Mouse (Mus musculus) heart, embryonic 15.5 days (tissue): Measurements from ENCODE around the gene Ralgps2. TPM values are rescaled to one million over a fixed set of nuclear protein-coding genes. Genes with fewer than 3 reads are reported as not detected.

Experiments
- ATAC-seq: fragments of 200-750 bp; cut with Nextera tagmentation; replicated peaks from 2 replicates; pipeline ENCODE4 v1.8.0; 2017; ENCODE audit warnings: low read depth, moderate TSS enrichment; ENCODE audit not compliant: insufficient number of reproducible peaks, insufficient read depth, low FRiP score
- H3K27ac ChIP-seq: fragments of 300-500 bp; sonication (generic); 2 replicates; pipeline ENCODE4 v1.5.1; 2015; ENCODE audit warnings: mild to moderate bottlenecking, inconsistent platforms
- H3K27me3 ChIP-seq: fragments of 300-500 bp; sonication (generic); 2 replicates; pipeline ENCODE4 v1.6.1; 2015; ENCODE audit warnings: inconsistent platforms
- H3K36me3 ChIP-seq: fragments of 300-500 bp; sonication (generic); 2 replicates; pipeline ENCODE4 v1.6.1; 2015; ENCODE audit warnings: mild to moderate bottlenecking, inconsistent platforms
- H3K4me1 ChIP-seq: fragments of 300-500 bp; sonication (generic); replicated peaks from 2 replicates; pipeline ENCODE4 v1.6.1; 2015; ENCODE audit warnings: inconsistent platforms
- H3K4me2 ChIP-seq: fragments of 300-500 bp; sonication (generic); 2 replicates; pipeline ENCODE4 v1.6.1; 2015; ENCODE audit warnings: inconsistent platforms, mild to moderate bottlenecking, moderate library complexity
- H3K4me3 ChIP-seq: fragments of 300-500 bp; sonication (generic); 2 replicates; pipeline ENCODE4 v1.5.1; 2015; ENCODE audit warnings: mild to moderate bottlenecking, inconsistent platforms
- H3K9ac ChIP-seq: fragments of 300-500 bp; sonication (generic); 2 replicates; pipeline ENCODE4 v1.6.1; 2015; ENCODE audit warnings: mild to moderate bottlenecking, inconsistent platforms
- H3K9me3 ChIP-seq: fragments of 300-500 bp; sonication (generic); replicated peaks from 2 replicates; pipeline ENCODE4 v1.6.1; 2016; ENCODE audit warnings: inconsistent platforms
- WGBS: fragments of 180-500 bp; shearing (Covaris S2); methylation state at CpG from one replicate; pipeline ENCODE4 v1.1.7; 2015; ENCODE audit warnings: mixed read lengths; 5-methylcytosine and 5-hydroxymethylcytosine counted together
- polyA plus RNA-seq: library from polyadenylated mRNA; unstranded; fragments of >200 nt; fragmentation: Nextera tagmentation; extraction: Ambion mirVana; gene quantifications from 2 replicates; pipeline ENCODE4 v1.2.1, GENCODE M21; 2015

The Ralgps2 gene
- polyA plus RNA-seq, 1 experiment from 2014 or later: 54.1 TPM

- Histone ChIP-seq H3K4me2 (no peak overlapping the region), H3K27me3 (no peaks in the 10 kb centered on the region), H3K4me3 (no peak overlapping the region), H3K9me3 (no peaks in the 10 kb centered on the region), H3K9ac (no peak overlapping the region), H3K4me1 (no peaks in the 10 kb centered on the region), H3K27ac (no peak overlapping the region), H3K36me3 (no peaks in the 10 kb centered on the region; the same call in 1 of the 2 replicates)
- no peak for ATAC-seq
- 63% methylated on average over 6 of the region's 6 CpGs for WGBS
Observed at GRCm38 (mm10) chr1:156801276-156801675, 138.2 kb downstream of the Ralgps2 start.

DNA sequence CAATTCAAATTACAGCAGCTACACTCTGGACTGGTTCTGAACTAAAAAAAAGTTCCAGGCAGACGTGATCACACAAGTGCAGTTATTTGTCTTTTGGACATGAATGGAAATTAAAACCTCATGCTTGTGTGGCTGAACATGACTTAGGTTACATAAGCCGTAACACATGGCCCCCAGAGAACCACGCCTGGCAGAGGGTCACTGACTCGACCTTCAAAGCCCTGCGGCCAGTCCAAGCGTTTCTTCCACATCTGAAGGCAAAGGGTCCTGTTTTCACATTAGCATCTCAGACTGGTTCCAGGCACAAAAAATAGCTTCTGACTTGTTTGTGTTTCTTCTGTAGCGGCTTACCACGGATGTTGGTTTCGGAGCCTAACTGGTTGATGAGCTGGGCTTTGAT lies 143.2 kb downstream of the Ralgps2 start:
- H3K4me2 ChIP-seq: no peak overlapping the region
- H3K4me3 ChIP-seq: no peak overlapping the region
- H3K27me3 ChIP-seq: no peaks in the 10 kb centered on the region
- no peak overlapping the region for H3K27ac ChIP-seq
- no peak for ATAC-seq
- no peaks in the 10 kb centered on the region for H3K9me3 ChIP-seq
- H3K9ac ChIP-seq: no peak overlapping the region
- 62% methylated on average over 9 of the region's 9 CpGs for WGBS
- no peaks in the 10 kb centered on the region for H3K4me1 ChIP-seq
- H3K36me3 ChIP-seq: no peaks in the 10 kb centered on the region

DNA sequence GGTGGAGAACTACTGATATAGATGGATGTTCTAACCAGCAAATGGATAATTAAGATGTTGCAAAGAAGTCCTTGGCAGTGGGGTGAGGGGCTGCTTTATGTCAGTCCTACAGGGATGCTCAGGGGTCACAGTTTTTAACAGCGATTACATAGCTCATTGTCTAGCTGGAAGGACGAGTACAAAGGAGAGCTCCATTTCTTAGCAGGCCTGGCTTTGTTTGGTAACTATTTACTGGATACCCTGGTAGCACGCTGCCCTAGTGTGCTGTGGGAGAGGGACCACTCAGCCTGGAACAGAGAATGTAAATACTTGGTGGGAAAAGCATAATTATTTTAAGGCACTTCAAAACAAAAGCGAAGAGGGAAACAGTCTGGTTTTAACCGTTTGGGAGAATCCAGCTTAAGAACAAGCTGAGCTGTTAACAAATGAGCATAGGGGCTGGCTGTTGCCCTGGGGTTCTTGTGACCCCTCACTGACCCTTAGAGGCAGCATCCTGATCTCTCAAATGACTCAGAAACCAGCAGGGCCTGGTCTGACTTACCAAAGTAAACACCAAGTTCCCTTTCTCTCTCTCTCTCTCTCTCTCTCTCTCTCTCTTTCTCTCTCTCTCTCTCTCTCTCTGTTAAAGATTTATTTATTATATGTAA lies 149.5 kb downstream of the Ralgps2 start:
- H3K9ac ChIP-seq: no peak overlapping the region
- WGBS: 48% methylated on average over 5 of the region's 5 CpGs

DNA sequence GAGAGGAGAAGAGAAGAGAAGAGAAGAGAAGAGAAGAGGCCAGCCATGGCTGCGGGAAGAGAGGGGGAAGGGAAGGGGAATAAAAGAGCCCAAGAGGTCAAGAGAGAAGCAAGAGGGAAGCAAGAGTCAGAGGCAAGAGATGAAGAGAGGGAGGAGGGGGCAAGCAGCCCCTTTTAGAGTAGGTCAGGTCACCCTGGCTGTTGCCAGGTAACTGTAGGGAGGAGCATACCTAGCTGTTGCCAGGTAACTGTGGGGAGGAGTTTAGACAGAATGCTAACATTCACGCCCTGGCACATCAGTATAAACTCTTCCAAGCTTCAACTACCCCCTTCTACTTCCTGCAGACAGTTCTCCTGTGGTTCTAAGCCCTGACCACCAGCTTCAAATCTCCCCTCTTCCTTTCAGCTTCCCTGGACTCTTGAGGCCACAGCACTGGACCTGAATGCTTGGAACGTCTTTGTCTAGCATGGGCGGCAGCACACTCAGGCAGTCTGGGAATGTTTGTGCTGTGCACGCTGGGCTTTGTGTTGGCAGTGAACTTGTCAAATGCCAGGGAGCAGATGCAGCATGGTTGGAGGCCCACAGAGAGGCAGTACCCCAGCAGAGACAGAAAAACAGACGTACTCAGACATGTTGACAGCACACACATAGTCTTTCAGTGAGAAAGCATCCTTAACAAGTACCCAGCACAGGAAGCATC lies 152.1 kb downstream of the Ralgps2 start:
- no peak overlapping the region for H3K27ac ChIP-seq
- 40% methylated on average over 6 of the region's 6 CpGs for WGBS
- H3K4me3 ChIP-seq: no peak overlapping the region
- H3K9me3 ChIP-seq: no peaks in the 10 kb centered on the region
- no peaks in the 10 kb centered on the region for H3K27me3 ChIP-seq
- peaks cover 11% of the 10 kb centered on the region for H3K4me1 ChIP-seq
- no peak overlapping the region for H3K9ac ChIP-seq
- no peaks in the 10 kb centered on the region for H3K36me3 ChIP-seq
- ATAC-seq: no peak
- H3K4me2 ChIP-seq: no peak overlapping the region

More for the DNA sequence above, 149.5 kb downstream of the Ralgps2 start:
- Histone ChIP-seq H3K4me3 (no peak overlapping the region), H3K4me2 (no peak overlapping the region), H3K4me1 (0 out of 2 replicates have a peak, but pooled peaks cover 4% of the 10 kb centered on the region), H3K27ac (no peak overlapping the region), H3K36me3 (no peaks in the 10 kb centered on the region), H3K27me3 (no peaks in the 10 kb centered on the region), H3K9me3 (no peaks in the 10 kb centered on the region)
- no peak for ATAC-seq

GRCm38 (mm10) chr1:156786074-156786473 lies 153.4 kb downstream of the Ralgps2 start:
- ATAC-seq: no peak

DNA sequence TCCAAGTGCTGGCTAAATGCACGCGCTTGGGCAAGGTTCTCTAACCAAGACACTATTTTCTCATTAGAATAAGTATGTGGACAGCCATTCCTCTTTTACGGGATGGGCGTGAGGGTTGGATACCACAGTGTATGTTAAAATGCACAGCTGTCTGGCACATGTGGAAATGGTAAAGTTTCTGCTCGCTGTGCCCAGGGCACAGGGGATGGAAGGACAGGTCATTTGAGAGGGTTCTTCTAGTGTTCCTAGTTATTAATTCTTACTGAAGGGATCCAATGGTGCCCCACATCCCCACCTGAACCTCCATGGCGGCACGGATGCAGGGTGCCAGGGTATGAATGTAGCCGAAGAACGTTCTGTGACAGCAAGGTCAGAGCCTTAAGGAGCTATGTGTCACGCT lies 154.5 kb downstream of the Ralgps2 start:
- Histone ChIP-seq H3K9ac (no peak overlapping the region), H3K4me3 (no peak overlapping the region), H3K27me3 (no peaks in the 10 kb centered on the region), H3K4me1 (peaks cover 33% of the 10 kb centered on the region), H3K4me2 (no peak overlapping the region), H3K9me3 (no peaks in the 10 kb centered on the region), H3K36me3 (no peaks in the 10 kb centered on the region), H3K27ac (no peak overlapping the region)
- no peak for ATAC-seq
- 88% methylated on average over 10 of the region's 10 CpGs for WGBS

More at GRCm38 (mm10) chr1:156786074-156786473, 153.4 kb downstream of the Ralgps2 start:
- Histone ChIP-seq H3K27me3 (no peaks in the 10 kb centered on the region), H3K9me3 (no peaks in the 10 kb centered on the region), H3K4me2 (no peak overlapping the region), H3K4me1 (peaks cover 24% of the 10 kb centered on the region), H3K9ac (no peak overlapping the region), H3K36me3 (no peaks in the 10 kb centered on the region), H3K4me3 (no peak overlapping the region), H3K27ac (no peak overlapping the region)
- 83% methylated on average over 2 of the region's 2 CpGs for WGBS

DNA sequence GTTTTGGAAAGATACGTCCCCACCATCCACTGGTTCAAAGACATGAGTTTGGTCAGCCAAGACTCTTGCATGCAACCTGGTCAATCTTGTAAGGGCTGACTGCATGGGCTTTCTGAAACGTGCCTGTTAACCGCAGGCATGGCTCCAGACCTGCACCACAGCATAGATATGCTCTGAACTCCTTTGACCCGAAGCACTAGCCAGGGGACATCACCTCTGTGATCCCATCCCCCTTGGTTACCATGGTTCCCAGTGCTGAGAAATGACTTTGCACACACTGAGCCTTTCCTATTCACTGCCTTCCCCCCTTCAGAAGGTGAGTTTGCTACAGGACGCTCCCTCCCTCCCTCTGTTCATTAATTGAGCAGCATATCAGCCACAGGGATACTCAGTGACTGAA lies 155.3 kb downstream of the Ralgps2 start:
- Histone ChIP-seq H3K27ac (no peak overlapping the region), H3K36me3 (no peaks in the 10 kb centered on the region), H3K4me3 (no peak overlapping the region), H3K4me2 (no peak overlapping the region), H3K4me1 (peaks cover 42% of the 10 kb centered on the region), H3K9me3 (no peaks in the 10 kb centered on the region), H3K27me3 (no peaks in the 10 kb centered on the region), H3K9ac (no peak overlapping the region)
- ATAC-seq: no peak
- 64% methylated on average over 5 of the region's 5 CpGs for WGBS

DNA sequence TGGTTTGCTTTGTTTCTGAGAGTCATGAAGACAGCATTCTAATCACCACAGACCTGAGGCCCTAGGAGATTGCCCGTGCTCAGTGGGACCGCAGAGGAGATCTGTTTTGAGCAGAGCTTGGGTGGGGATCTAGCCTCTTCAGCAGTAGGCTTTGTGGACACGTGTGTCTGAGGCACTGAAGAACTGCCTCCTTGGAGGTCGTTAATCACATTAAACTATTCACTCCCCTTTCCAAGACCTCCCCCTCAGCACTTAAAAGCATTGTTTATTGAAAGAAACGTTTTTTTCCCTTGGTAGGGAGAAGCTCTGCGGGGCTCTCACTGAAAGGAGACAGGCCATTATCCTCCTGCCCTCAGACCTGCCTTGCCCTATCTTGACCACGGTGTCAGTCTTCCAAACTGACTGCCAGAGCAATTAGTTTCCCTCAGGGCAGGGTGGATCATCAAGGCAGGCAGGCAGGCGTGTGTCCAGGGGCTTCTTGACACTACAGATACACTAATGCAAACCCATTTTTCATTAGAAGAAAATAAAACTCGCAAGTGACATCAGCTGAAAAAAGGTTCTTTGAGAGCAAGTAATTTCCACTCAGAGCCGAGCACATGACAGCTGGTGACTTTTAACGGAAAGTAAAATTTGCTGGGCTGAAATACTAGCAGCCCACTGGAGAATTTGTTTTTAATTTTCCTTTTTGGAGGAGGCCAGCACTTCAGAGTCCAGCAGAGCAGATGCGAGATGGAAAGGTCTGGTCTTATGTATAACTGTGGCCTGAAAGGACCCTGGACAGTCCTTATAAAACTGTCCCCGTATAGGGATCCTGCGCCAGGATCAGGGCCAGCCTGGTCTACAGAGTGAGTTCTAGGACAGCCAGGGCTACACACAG lies 157.2 kb downstream of the Ralgps2 start:
- no peak for ATAC-seq
- Histone ChIP-seq H3K36me3 (no peaks in the 10 kb centered on the region), H3K9ac (no peak overlapping the region), H3K9me3 (no peaks in the 10 kb centered on the region), H3K4me3 (no peak overlapping the region), H3K4me2 (no peak overlapping the region), H3K4me1 (peaks cover 45% of the 10 kb centered on the region), H3K27me3 (no peaks in the 10 kb centered on the region), H3K27ac (peak overlapping the region; percentile 85)
- WGBS: 45% methylated on average over 14 of the region's 14 CpGs

- no peak; the same call in 1 of the 2 replicates for ATAC-seq
- H3K36me3 ChIP-seq: no peaks in the 10 kb centered on the region
- 44% methylated on average over 12 of the region's 12 CpGs for WGBS
- peaks cover 43% of the 10 kb centered on the region for H3K4me1 ChIP-seq
- peak overlapping the region; percentile 53; the same call in 1 of the 2 replicates for H3K4me2 ChIP-seq
- H3K27me3 ChIP-seq: no peaks in the 10 kb centered on the region
- no peak overlapping the region for H3K4me3 ChIP-seq
- peak overlapping the region; percentile 85 for H3K27ac ChIP-seq
- H3K9me3 ChIP-seq: no peaks in the 10 kb centered on the region
- H3K9ac ChIP-seq: no peak overlapping the region
Observed at GRCm38 (mm10) chr1:156781076-156781741, 158.2 kb downstream of the Ralgps2 start.

- H3K9ac ChIP-seq: no peak overlapping the region
- no peaks in the 10 kb centered on the region for H3K27me3 ChIP-seq
- H3K4me2 ChIP-seq: peak overlapping the region; percentile 53
- H3K4me3 ChIP-seq: peak overlapping the region; percentile 38
- ATAC-seq: 0 out of 2 replicates have a peak, but pooled peaks have one; percentile 41
- H3K27ac ChIP-seq: peak overlapping the region; percentile 85
- 43% methylated on average over 16 of the region's 16 CpGs for WGBS
- H3K36me3 ChIP-seq: no peaks in the 10 kb centered on the region
- H3K9me3 ChIP-seq: no peaks in the 10 kb centered on the region
- H3K4me1 ChIP-seq: peaks cover 43% of the 10 kb centered on the region
Observed at GRCm38 (mm10) chr1:156780234-156781005, 159.0 kb downstream of the Ralgps2 start.
